Mouse (Mus musculus): ENCODE results near the gene Prrxl1. TPM values are rescaled to one million over a fixed set of nuclear protein-coding genes. Genes with fewer than 3 reads are reported as not detected.
A peak's percentile ranks its signal among the peaks of the same experiment; 100 is the strongest.

Prrxl1 gene
- 5.1 and 7.9 TPM in 2 replicates for polyA plus RNA-seq (2016; fragmentation: Nextera tagmentation; extraction: Ambion mirVana)

DNA sequence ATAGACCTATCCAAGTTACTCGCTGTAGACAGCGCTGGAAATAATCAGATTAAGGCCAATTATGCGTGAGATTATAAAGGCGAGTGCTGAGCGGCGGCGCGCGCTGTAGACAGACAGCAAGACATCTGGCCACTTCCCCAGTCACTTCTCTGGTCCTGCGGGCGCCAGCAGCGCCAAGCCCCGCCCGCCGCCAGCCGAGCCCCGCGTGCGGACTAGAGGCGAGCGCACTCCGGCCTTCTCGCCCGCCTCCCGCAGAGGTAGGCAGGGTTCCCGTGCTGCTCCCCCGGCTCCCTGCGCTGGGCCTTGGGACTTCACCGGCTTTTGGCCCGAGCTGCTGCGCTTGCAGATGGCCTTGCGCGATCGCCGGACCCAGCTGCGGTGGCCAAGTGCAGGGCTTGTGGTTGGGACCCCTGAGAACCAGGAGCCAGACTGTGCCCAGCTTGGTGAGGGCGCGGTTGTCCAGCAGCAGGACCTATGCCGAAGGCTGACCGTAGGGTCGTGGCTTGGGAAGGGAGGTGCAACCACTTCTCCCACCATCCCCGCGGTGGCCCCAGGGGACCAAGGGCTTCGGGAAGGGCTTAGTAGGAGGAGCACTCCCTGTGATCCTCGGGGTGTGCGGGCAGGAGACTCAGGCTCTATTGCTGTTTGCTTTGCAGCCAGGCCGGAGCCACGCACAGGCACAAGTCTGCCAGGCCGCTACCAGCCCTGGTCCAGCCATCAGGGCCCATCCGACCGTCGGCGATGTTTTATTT lies at the start of gene Prrxl1:
TSS of gene Prrxl1 (plus strand) at position 118 of the 752 bp plus-strand sequence.
- Histone ChIP-seq H3K36me3 (replicated peaks) (no peaks in the 10 kb centered on the region), H3K27me3 (replicated peaks; ENCODE audit: low read depth, poor library complexity, severe bottlenecking) (peaks cover 99% of the 10 kb centered on the region), H3K27ac (replicated peaks) (no peak within 1 kb of the TSS), H3K9me3 (no peaks in the 10 kb centered on the region), H3K4me3 (peak within 1 kb of the TSS; percentile 50), H3K4me1 (peaks cover 25% of the 10 kb centered on the region)
- WGBS, result 1% methylated on average over 53 of the region's 53 CpGs
- DNase-seq (ENCODE audit: low spot score), result peak; percentile 58

DNA sequence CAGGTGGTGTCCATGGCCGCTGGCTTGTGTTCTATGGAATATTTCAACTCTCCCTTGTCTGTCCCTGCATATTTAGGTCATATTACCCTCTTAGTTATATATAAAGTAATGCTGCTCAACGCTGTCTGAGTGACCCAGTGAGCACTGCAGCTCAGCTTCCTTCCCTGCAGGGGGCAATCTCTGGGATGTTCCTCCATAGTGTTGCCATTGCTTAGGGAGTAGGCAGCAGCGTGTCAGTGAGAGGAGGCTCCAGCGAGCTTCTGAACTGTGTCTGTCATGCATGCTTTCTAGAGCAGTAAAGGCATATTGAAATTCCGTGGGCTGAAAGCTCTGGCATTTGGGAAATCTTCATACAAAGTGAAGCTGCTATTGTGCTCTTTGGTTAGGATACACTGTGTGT lies 47.4 kb upstream of the Prrxl1 start:
- H3K9me3 ChIP-seq, result no peaks in the 10 kb centered on the region
- H3K27me3 ChIP-seq (replicated peaks; ENCODE audit: low read depth, poor library complexity, severe bottlenecking), result no peaks in the 10 kb centered on the region
- WGBS, result 82% methylated on average over 5 of the region's 5 CpGs
- no peak for DNase-seq (ENCODE audit: low spot score)
- peaks cover 78% of the 10 kb centered on the region for H3K36me3 ChIP-seq (replicated peaks)
- H3K4me3 ChIP-seq, result no peak overlapping the region
- no peak overlapping the region for H3K27ac ChIP-seq (replicated peaks)
- 0 out of 2 replicates have a peak, but pooled peaks cover 3% of the 10 kb centered on the region for H3K4me1 ChIP-seq

DNA sequence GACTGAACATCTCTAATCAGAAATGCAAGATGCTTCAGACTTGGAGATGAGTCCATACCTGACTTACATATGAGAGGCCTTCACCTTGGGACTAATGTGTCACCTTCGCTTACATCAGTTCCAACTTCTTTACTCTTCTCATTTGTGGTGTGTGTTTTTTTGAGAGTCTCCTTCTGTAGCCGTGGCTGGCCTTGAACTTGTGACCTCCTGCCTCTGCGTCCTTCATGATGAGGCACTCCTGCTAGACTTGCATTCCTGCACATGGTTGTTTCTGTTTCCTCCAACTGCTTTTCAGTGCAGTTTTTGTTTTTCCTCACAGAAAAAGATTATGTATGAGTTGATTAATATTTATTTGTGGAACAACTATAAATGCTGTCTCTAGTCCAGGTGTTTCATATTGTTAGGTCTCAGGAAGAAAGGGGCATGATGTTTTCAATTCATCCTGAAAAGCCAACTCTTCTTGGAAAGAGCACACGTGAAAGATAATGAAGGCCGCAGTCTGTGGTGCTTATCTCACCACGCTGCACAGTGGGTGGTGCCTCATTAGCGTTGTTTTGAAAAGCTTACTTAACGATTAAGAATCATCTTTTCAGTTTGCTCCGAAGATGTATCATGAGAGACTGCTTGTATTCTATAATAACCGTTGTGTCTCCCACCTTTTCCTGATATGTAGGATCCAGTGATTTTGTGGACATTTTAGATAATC lies 45.9 kb upstream of the Prrxl1 start:
- H3K4me1 ChIP-seq, result 0 out of 2 replicates have a peak, but pooled peaks cover 3% of the 10 kb centered on the region
- no peak for DNase-seq (ENCODE audit: low spot score)
- H3K4me3 ChIP-seq, result no peak overlapping the region
- H3K27me3 ChIP-seq (replicated peaks; ENCODE audit: low read depth, poor library complexity, severe bottlenecking), result no peaks in the 10 kb centered on the region
- H3K36me3 ChIP-seq (replicated peaks), result peaks cover 75% of the 10 kb centered on the region
- H3K27ac ChIP-seq (replicated peaks), result no peak overlapping the region
- 82% methylated on average over 10 of the region's 10 CpGs for WGBS
- no peaks in the 10 kb centered on the region for H3K9me3 ChIP-seq

GRCm38 (mm10) chr14:32554860-32555526 lies 44.2 kb upstream of the Prrxl1 start:
- 68% methylated on average over 8 of the region's 8 CpGs for WGBS
- Histone ChIP-seq H3K4me3 (no peak overlapping the region), H3K9me3 (no peaks in the 10 kb centered on the region), H3K36me3 (replicated peaks) (peaks cover 78% of the 10 kb centered on the region), H3K27me3 (replicated peaks; ENCODE audit: low read depth, poor library complexity, severe bottlenecking) (no peaks in the 10 kb centered on the region), H3K27ac (replicated peaks) (no peak overlapping the region), H3K4me1 (0 out of 2 replicates have a peak, but pooled peaks cover 3% of the 10 kb centered on the region)
- DNase-seq (ENCODE audit: low spot score), result no peak

DNA sequence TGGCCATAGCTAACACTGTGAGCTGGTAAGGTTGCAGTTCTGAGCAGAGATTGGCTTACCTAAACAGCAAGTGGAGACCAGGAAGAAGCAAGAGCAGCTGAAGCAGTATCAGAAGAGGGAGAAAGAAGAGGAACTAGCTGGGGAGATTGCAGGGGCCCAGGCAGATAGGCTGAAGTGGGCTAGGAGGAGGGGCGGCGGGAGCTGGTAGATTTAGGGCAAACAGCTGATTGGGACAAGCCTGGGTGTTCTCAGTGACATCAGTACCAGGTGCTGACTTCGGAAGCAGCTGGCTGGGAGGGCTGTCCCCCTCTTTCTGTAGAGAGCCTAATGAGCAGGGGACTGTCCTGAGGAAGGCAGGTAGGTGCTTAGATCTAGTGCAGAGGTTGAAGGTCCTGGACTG lies 37.8 kb upstream of the Prrxl1 start:
- Histone ChIP-seq H3K9me3 (no peaks in the 10 kb centered on the region), H3K27me3 (replicated peaks; ENCODE audit: low read depth, poor library complexity, severe bottlenecking) (no peaks in the 10 kb centered on the region), H3K4me1 (no peaks in the 10 kb centered on the region), H3K36me3 (replicated peaks) (peaks cover 90% of the 10 kb centered on the region), H3K27ac (replicated peaks) (no peak overlapping the region), H3K4me3 (no peak overlapping the region)
- DNase-seq (ENCODE audit: low spot score), result no peak
- 93% methylated on average over 3 of the region's 3 CpGs for WGBS

- DNase-seq (ENCODE audit: low spot score), result no peak
- no peaks in the 10 kb centered on the region for H3K4me1 ChIP-seq
- no peaks in the 10 kb centered on the region for H3K27me3 ChIP-seq (replicated peaks; ENCODE audit: low read depth, poor library complexity, severe bottlenecking)
- peaks cover 94% of the 10 kb centered on the region for H3K36me3 ChIP-seq (replicated peaks)
- WGBS, result 93% methylated on average over 6 of the region's 6 CpGs
- H3K9me3 ChIP-seq, result no peaks in the 10 kb centered on the region
- H3K4me3 ChIP-seq, result no peak overlapping the region
- H3K27ac ChIP-seq (replicated peaks), result no peak overlapping the region
Measured at GRCm38 (mm10) chr14:32563661-32564060, 35.5 kb upstream of the Prrxl1 start.

- H3K36me3 ChIP-seq (replicated peaks), result peaks cover 87% of the 10 kb centered on the region
- H3K9me3 ChIP-seq, result no peaks in the 10 kb centered on the region
- H3K4me3 ChIP-seq, result no peak overlapping the region
- WGBS, result 53% methylated on average over 8 of the region's 8 CpGs
- no peaks in the 10 kb centered on the region for H3K27me3 ChIP-seq (replicated peaks; ENCODE audit: low read depth, poor library complexity, severe bottlenecking)
- no peaks in the 10 kb centered on the region for H3K4me1 ChIP-seq
- no peak overlapping the region for H3K27ac ChIP-seq (replicated peaks)
- DNase-seq (ENCODE audit: low spot score), result no peak
Measured at GRCm38 (mm10) chr14:32572519-32572918, 26.7 kb upstream of the Prrxl1 start.

- DNase-seq (ENCODE audit: low spot score), result no peak
- 91% methylated on average over 2 of the region's 2 CpGs for WGBS
- no peak overlapping the region for H3K4me3 ChIP-seq
Measured at GRCm38 (mm10) chr14:32578420-32578819, 20.8 kb upstream of the Prrxl1 start.

DNA sequence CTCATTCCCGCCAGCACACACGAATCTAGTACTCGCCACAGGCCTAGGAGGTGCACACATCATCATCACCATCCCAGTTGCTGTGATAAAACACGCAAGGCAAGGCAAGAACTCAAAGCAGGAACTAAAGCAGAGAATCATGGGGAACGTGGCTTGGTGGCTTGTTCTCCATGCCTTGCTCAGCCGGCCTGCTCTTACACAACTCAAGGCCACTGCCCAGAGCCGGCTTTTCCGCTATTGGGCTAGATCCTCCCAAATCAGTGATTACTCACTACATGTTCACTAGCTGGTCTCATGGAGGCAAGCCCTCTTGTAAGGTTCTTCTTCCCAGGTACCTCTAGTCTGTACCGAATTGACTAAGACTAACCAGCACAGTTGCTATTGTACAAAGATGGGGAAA lies 15.5 kb upstream of the Prrxl1 start:
- Histone ChIP-seq H3K4me1 (peaks cover 5% of the 10 kb centered on the region; the same call in 1 of the 2 replicates), H3K27ac (replicated peaks) (no peak overlapping the region), H3K27me3 (replicated peaks; ENCODE audit: low read depth, poor library complexity, severe bottlenecking) (no peaks in the 10 kb centered on the region; the same call in 1 of the 2 replicates), H3K4me3 (no peak overlapping the region), H3K36me3 (replicated peaks) (peaks cover 6% of the 10 kb centered on the region), H3K9me3 (no peaks in the 10 kb centered on the region)
- 89% methylated on average over 9 of the region's 9 CpGs for WGBS
- no peak for DNase-seq (ENCODE audit: low spot score)

More at GRCm38 (mm10) chr14:32578420-32578819, 20.8 kb upstream of the Prrxl1 start:
- Histone ChIP-seq H3K4me1 (no peaks in the 10 kb centered on the region), H3K27ac (replicated peaks) (no peak overlapping the region), H3K9me3 (no peaks in the 10 kb centered on the region), H3K27me3 (replicated peaks; ENCODE audit: low read depth, poor library complexity, severe bottlenecking) (no peaks in the 10 kb centered on the region), H3K36me3 (replicated peaks) (peaks cover 54% of the 10 kb centered on the region)

- no peak overlapping the region for H3K27ac ChIP-seq (replicated peaks)
- no peak overlapping the region for H3K4me3 ChIP-seq
- H3K9me3 ChIP-seq, result no peaks in the 10 kb centered on the region
- peaks cover 9% of the 10 kb centered on the region for H3K27me3 ChIP-seq (replicated peaks; ENCODE audit: low read depth, poor library complexity, severe bottlenecking)
- no peaks in the 10 kb centered on the region for H3K36me3 ChIP-seq (replicated peaks)
- DNase-seq (ENCODE audit: low spot score), result peak; percentile 79
- H3K4me1 ChIP-seq, result peaks cover 5% of the 10 kb centered on the region; the same call in 1 of the 2 replicates
- 12% methylated on average over 10 of the region's 10 CpGs for WGBS
Measured at GRCm38 (mm10) chr14:32587013-32587784, 12.0 kb upstream of the Prrxl1 start.

- Histone ChIP-seq H3K4me1 (peaks cover 5% of the 10 kb centered on the region; the same call in 1 of the 2 replicates), H3K4me3 (no peak overlapping the region), H3K27me3 (replicated peaks; ENCODE audit: low read depth, poor library complexity, severe bottlenecking) (peaks cover 40% of the 10 kb centered on the region), H3K9me3 (no peaks in the 10 kb centered on the region), H3K36me3 (replicated peaks) (no peaks in the 10 kb centered on the region), H3K27ac (replicated peaks) (no peak overlapping the region)
- WGBS, result 62% methylated on average over 3 of the region's 3 CpGs
- DNase-seq (ENCODE audit: low spot score), result no peak
Measured at GRCm38 (mm10) chr14:32590377-32590776, 8.8 kb upstream of the Prrxl1 start.

Data from embryonic facial prominence, embryonic 10.5 days (tissue).